Mouse (Mus musculus) stomach, embryonic 15.5 days (tissue): ENCODE results near the gene Tlr7. TPM values are rescaled to one million over a fixed set of nuclear protein-coding genes. Genes with fewer than 3 reads are reported as not detected.
"Not testable (repeated sequence)": the region's sequence is repeated elsewhere in the genome, so short reads cannot be mapped to it uniquely, and the experiment has no call there.

Source experiments
- ATAC-seq: fragments of 200-750 bp; cut with Nextera tagmentation; 2 replicates; pipeline ENCODE4 v1.8.0; 2017; ENCODE audit warnings: low read depth, moderate number of reproducible peaks, moderate TSS enrichment; ENCODE audit not compliant: insufficient read depth, low FRiP score
- H3K27ac ChIP-seq: fragments of 300-500 bp; sonication (generic); 2 replicates; pipeline ENCODE4 v1.5.1; 2015; ENCODE audit warnings: mild to moderate bottlenecking, inconsistent platforms
- H3K27me3 ChIP-seq: fragments of 300-500 bp; sonication (generic); replicated peaks from 2 replicates; pipeline ENCODE4 v1.6.1; 2015; ENCODE audit warnings: inconsistent platforms
- H3K36me3 ChIP-seq: fragments of 300-500 bp; sonication (generic); 2 replicates; pipeline ENCODE4 v1.6.1; 2015; ENCODE audit warnings: inconsistent platforms
- H3K4me1 ChIP-seq: fragments of 300-500 bp; sonication (generic); 2 replicates; pipeline ENCODE4 v1.6.1; 2015; ENCODE audit warnings: inconsistent platforms
- H3K4me2 ChIP-seq: fragments of 300-500 bp; sonication (generic); 2 replicates; pipeline ENCODE4 v1.6.1; 2015; ENCODE audit warnings: mild to moderate bottlenecking, inconsistent platforms
- H3K4me3 ChIP-seq: fragments of 300-500 bp; sonication (generic); replicated peaks from 2 replicates; pipeline ENCODE4 v1.5.1; 2015; ENCODE audit warnings: inconsistent platforms
- H3K9ac ChIP-seq: fragments of 300-500 bp; sonication (generic); 2 replicates; pipeline ENCODE4 v1.6.1; 2015; ENCODE audit warnings: inconsistent platforms
- H3K9me3 ChIP-seq: fragments of 300-500 bp; sonication (generic); 2 replicates; pipeline ENCODE4 v1.6.1; 2016; ENCODE audit warnings: inconsistent platforms
- WGBS: fragments of 180-500 bp; shearing (Covaris S2); methylation state at CpG from one replicate; pipeline ENCODE4 v1.1.7; 2015; 5-methylcytosine and 5-hydroxymethylcytosine counted together
- polyA plus RNA-seq: library from polyadenylated mRNA; unstranded; fragments of >200 nt; fragmentation: Nextera tagmentation; extraction: Ambion mirVana; gene quantifications from 2 replicates; pipeline ENCODE4 v1.2.1, GENCODE M21; 2015

Tlr7 gene
- 0.57 and 0.81 TPM in 2 replicates for polyA plus RNA-seq

GRCm38 (mm10) chrX:167330399-167330798 lies at the start of gene Tlr7:
TSS of gene Tlr7 (minus strand) at chrX:167330558.
- no peak for ATAC-seq
- WGBS: 69% methylated on average over 6 of the region's 6 CpGs

GRCm38 (mm10) chrX:167380073-167380472 lies 49.7 kb upstream of the Tlr7 start:
- H3K27ac ChIP-seq: no peak overlapping the region
- no peaks in the 10 kb centered on the region for H3K27me3 ChIP-seq
- no peak for ATAC-seq
- H3K4me3 ChIP-seq: no peak overlapping the region
- H3K4me1 ChIP-seq: no peaks in the 10 kb centered on the region
- H3K9ac ChIP-seq: no peak overlapping the region
- no peaks in the 10 kb centered on the region for H3K36me3 ChIP-seq
- WGBS: 60% methylated on average over 4 of the region's 4 CpGs
- no peaks in the 10 kb centered on the region for H3K9me3 ChIP-seq
- no peak overlapping the region for H3K4me2 ChIP-seq

More at GRCm38 (mm10) chrX:167330399-167330798, at the start of gene Tlr7:
- no peaks in the 10 kb centered on the region for H3K4me1 ChIP-seq
- no peak within 1 kb of the TSS for H3K9ac ChIP-seq
- no peaks in the 10 kb centered on the region for H3K9me3 ChIP-seq
- H3K4me2 ChIP-seq: no peak within 1 kb of the TSS
- no peaks in the 10 kb centered on the region for H3K36me3 ChIP-seq
- no peak within 1 kb of the TSS for H3K4me3 ChIP-seq
- H3K27ac ChIP-seq: no peak within 1 kb of the TSS
- H3K27me3 ChIP-seq: no peaks in the 10 kb centered on the region

- not testable (repeated sequence) for H3K9me3 ChIP-seq, ATAC-seq, H3K9ac ChIP-seq, H3K4me3 ChIP-seq, H3K27ac ChIP-seq, H3K4me1 ChIP-seq, H3K36me3 ChIP-seq, H3K4me2 ChIP-seq, H3K27me3 ChIP-seq
- WGBS: 86% methylated on average over 3 of the region's 3 CpGs
Observed at GRCm38 (mm10) chrX:167361231-167361630, 30.9 kb upstream of the Tlr7 start.

- 84% methylated on average over 7 of the region's 7 CpGs for WGBS
- ATAC-seq: no peak
- Histone ChIP-seq H3K9me3 (no peaks in the 10 kb centered on the region), H3K9ac (no peak overlapping the region), H3K27me3 (0 out of 2 replicates have a peak, but pooled peaks cover 3% of the 10 kb centered on the region), H3K4me3 (no peak overlapping the region), H3K4me2 (no peak overlapping the region), H3K27ac (no peak overlapping the region), H3K4me1 (no peaks in the 10 kb centered on the region), H3K36me3 (no peaks in the 10 kb centered on the region)
Observed at GRCm38 (mm10) chrX:167359704-167360103, 29.3 kb upstream of the Tlr7 start.

GRCm38 (mm10) chrX:167357415-167357814 lies 27.1 kb upstream of the Tlr7 start:
- H3K9me3 ChIP-seq: no peaks in the 10 kb centered on the region
- no peaks in the 10 kb centered on the region for H3K4me1 ChIP-seq
- H3K27ac ChIP-seq: no peak overlapping the region
- no peak overlapping the region for H3K9ac ChIP-seq
- H3K36me3 ChIP-seq: no peaks in the 10 kb centered on the region
- no peak overlapping the region for H3K4me3 ChIP-seq
- 0 out of 2 replicates have a peak, but pooled peaks cover 3% of the 10 kb centered on the region for H3K27me3 ChIP-seq
- WGBS: 59% methylated on average over 2 of the region's 2 CpGs
- no peak for ATAC-seq
- no peak overlapping the region for H3K4me2 ChIP-seq

GRCm38 (mm10) chrX:167355965-167356364 lies 25.6 kb upstream of the Tlr7 start:
- no peaks in the 10 kb centered on the region for H3K9me3 ChIP-seq
- H3K27ac ChIP-seq: no peak overlapping the region
- H3K4me2 ChIP-seq: no peak overlapping the region
- ATAC-seq: no peak
- 86% methylated on average over 3 of the region's 3 CpGs for WGBS
- no peaks in the 10 kb centered on the region for H3K4me1 ChIP-seq
- no peak overlapping the region for H3K9ac ChIP-seq
- H3K36me3 ChIP-seq: no peaks in the 10 kb centered on the region
- 0 out of 2 replicates have a peak, but pooled peaks cover 3% of the 10 kb centered on the region for H3K27me3 ChIP-seq
- H3K4me3 ChIP-seq: no peak overlapping the region

GRCm38 (mm10) chrX:167353617-167354016 lies 23.3 kb upstream of the Tlr7 start:
- Histone ChIP-seq H3K36me3 (no peaks in the 10 kb centered on the region), H3K27ac (no peak overlapping the region), H3K4me3 (no peak overlapping the region), H3K27me3 (no peaks in the 10 kb centered on the region), H3K4me1 (no peaks in the 10 kb centered on the region), H3K4me2 (no peak overlapping the region), H3K9ac (no peak overlapping the region), H3K9me3 (no peaks in the 10 kb centered on the region)
- no peak for ATAC-seq
- 84% methylated on average over 2 of the region's 2 CpGs for WGBS

- WGBS: 73% methylated on average over 1 of the region's 1 CpGs
- no peak overlapping the region for H3K4me3 ChIP-seq
- no peaks in the 10 kb centered on the region for H3K4me1 ChIP-seq
- H3K9ac ChIP-seq: no peak overlapping the region
- ATAC-seq: no peak
- H3K4me2 ChIP-seq: no peak overlapping the region
- H3K27ac ChIP-seq: no peak overlapping the region
- H3K36me3 ChIP-seq: no peaks in the 10 kb centered on the region
- H3K27me3 ChIP-seq: no peaks in the 10 kb centered on the region
- H3K9me3 ChIP-seq: no peaks in the 10 kb centered on the region
Observed at GRCm38 (mm10) chrX:167346440-167346839, 16.1 kb upstream of the Tlr7 start.

GRCm38 (mm10) chrX:167344356-167344755 lies 14.0 kb upstream of the Tlr7 start:
- no peak overlapping the region for H3K9ac ChIP-seq
- H3K4me2 ChIP-seq: no peak overlapping the region
- H3K4me1 ChIP-seq: no peaks in the 10 kb centered on the region
- H3K36me3 ChIP-seq: no peaks in the 10 kb centered on the region
- WGBS: 63% methylated on average over 1 of the region's 1 CpGs
- no peak for ATAC-seq
- H3K4me3 ChIP-seq: no peak overlapping the region
- H3K27ac ChIP-seq: no peak overlapping the region
- H3K9me3 ChIP-seq: no peaks in the 10 kb centered on the region
- H3K27me3 ChIP-seq: no peaks in the 10 kb centered on the region

- no peaks in the 10 kb centered on the region for H3K4me1 ChIP-seq
- H3K27me3 ChIP-seq: no peaks in the 10 kb centered on the region
- no peaks in the 10 kb centered on the region for H3K36me3 ChIP-seq
- WGBS: 77% methylated on average over 3 of the region's 3 CpGs
- no peak for ATAC-seq
- H3K9me3 ChIP-seq: no peaks in the 10 kb centered on the region
- H3K9ac ChIP-seq: no peak overlapping the region
- H3K4me3 ChIP-seq: no peak overlapping the region
- no peak overlapping the region for H3K4me2 ChIP-seq
- H3K27ac ChIP-seq: no peak overlapping the region
Observed at GRCm38 (mm10) chrX:167341811-167342210, 11.5 kb upstream of the Tlr7 start.

- H3K9ac ChIP-seq: no peak overlapping the region
- no peaks in the 10 kb centered on the region for H3K27me3 ChIP-seq
- no peaks in the 10 kb centered on the region for H3K9me3 ChIP-seq
- H3K4me2 ChIP-seq: no peak overlapping the region
- WGBS: 95% methylated on average over 2 of the region's 2 CpGs
- H3K27ac ChIP-seq: no peak overlapping the region
- no peak overlapping the region for H3K4me3 ChIP-seq
- no peak for ATAC-seq
- no peaks in the 10 kb centered on the region for H3K4me1 ChIP-seq
- no peaks in the 10 kb centered on the region for H3K36me3 ChIP-seq
Observed at GRCm38 (mm10) chrX:167340190-167340589, 9.8 kb upstream of the Tlr7 start.

GRCm38 (mm10) chrX:167337990-167338389 lies 7.6 kb upstream of the Tlr7 start:
- no peak overlapping the region for H3K9ac ChIP-seq
- no peak overlapping the region for H3K4me2 ChIP-seq
- no peaks in the 10 kb centered on the region for H3K9me3 ChIP-seq
- ATAC-seq: no peak
- 77% methylated on average over 1 of the region's 1 CpGs for WGBS
- H3K4me1 ChIP-seq: no peaks in the 10 kb centered on the region
- H3K4me3 ChIP-seq: no peak overlapping the region
- H3K27me3 ChIP-seq: no peaks in the 10 kb centered on the region
- no peak overlapping the region for H3K27ac ChIP-seq
- H3K36me3 ChIP-seq: no peaks in the 10 kb centered on the region

GRCm38 (mm10) chrX:167334571-167334970 lies 4.2 kb upstream of the Tlr7 start:
- Histone ChIP-seq H3K36me3 (no peaks in the 10 kb centered on the region), H3K4me3 (no peak overlapping the region), H3K9ac (no peak overlapping the region), H3K4me1 (no peaks in the 10 kb centered on the region), H3K9me3 (no peaks in the 10 kb centered on the region), H3K27ac (no peak overlapping the region), H3K27me3 (no peaks in the 10 kb centered on the region), H3K4me2 (no peak overlapping the region)
- no peak for ATAC-seq
- WGBS: 93% methylated on average over 1 of the region's 1 CpGs
